Mouse (Mus musculus): ENCODE measurements at regions not wholly inside any gene's neighbourhood (a gene's known extent, or its start where the extent isn't known, plus 50 kb on each side); places are given as distances from the start of the nearest gene placed in this dataset.

DNA sequence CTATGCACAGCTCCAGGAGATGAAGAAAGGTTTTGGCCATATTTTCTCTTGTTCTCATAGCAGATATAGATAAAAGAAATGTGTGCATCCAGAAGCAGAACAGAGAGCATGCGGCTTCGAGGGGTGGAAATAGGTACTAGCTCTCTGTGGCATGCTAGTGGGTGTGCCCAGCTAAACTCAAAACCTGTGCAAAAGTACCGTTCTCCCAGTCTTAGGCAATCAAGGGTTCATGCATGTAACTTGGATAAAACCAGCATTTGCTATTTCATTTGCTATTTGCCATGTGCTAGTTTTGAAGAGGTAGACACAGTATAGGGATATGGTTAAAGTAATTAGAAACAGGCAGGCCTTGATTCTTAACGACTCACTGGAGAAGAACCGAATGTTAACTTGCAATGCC is 317.6 kb upstream of the Zeb2 start:
- no peak for TF ChIP-seq MAFK (IDR thresholded peaks at IDR 0.05; ENCODE audit: insufficient read depth, low read depth, low read length)
- no peak for TF ChIP-seq ZNF384 (IDR thresholded peaks at IDR 0.05; ENCODE audit: low read depth, low read length)

Data from ES-E14 (cell line).